Mouse (Mus musculus) central nervous system, embryonic 14 days (tissue): ENCODE measurements around the gene Psmd4. TPM values are rescaled to one million over a fixed set of nuclear protein-coding genes. Genes with fewer than 3 reads are reported as not detected.

Experiments used
- polyA plus RNA-seq: library from polyadenylated mRNA; depleted of rRNA; stranded (reverse); fragments of >200 nt; gene quantifications from 2 replicates; pipeline ENCODE4 v1.2.3, GENCODE M21; 2012; rRNA removed

The Psmd4 gene
- polyA plus RNA-seq, result 274 and 277 TPM in 2 replicates

GRCm38 (mm10) chr3:95042166-95042837 lies at the start of gene Psmd4:
Psmd4 (minus strand) TSS chr3:95042614.

GRCm38 (mm10) chr3:95015337-95015872 lies 27.0 kb downstream of the Psmd4 start, which contains the start of gene Zfp687:
Zfp687 (minus strand) TSS chr3:95015448.

Other genes with a start within 250 kb of the Psmd4 start
- 63.8 and 67.6 TPM in 2 replicates for gene Pogz, start 205.0 kb downstream of the Psmd4 start, polyA plus RNA-seq
- 395 and 399 TPM in 2 replicates for gene Psmb4, start 155.7 kb downstream of the Psmd4 start, polyA plus RNA-seq
- gene Selenbp1, start 109.6 kb downstream of the Psmd4 start, polyA plus RNA-seq, result 8.6 and 11.5 TPM in 2 replicates
- gene Rfx5, start 88.5 kb downstream of the Psmd4 start, polyA plus RNA-seq, result 26.9 and 27.6 TPM in 2 replicates
- gene Pi4kb, start 67.9 kb downstream of the Psmd4 start, polyA plus RNA-seq, result 49.2 and 51.5 TPM in 2 replicates
- gene Zfp687, start 27.2 kb downstream of the Psmd4 start, polyA plus RNA-seq, result 24.9 and 26.9 TPM in 2 replicates
- 29.6 and 30.0 TPM in 2 replicates for gene Pip5k1a, start 64.3 kb upstream of the Psmd4 start, polyA plus RNA-seq
- 167 and 188 TPM in 2 replicates for gene Vps72, start 68.4 kb upstream of the Psmd4 start, polyA plus RNA-seq
- gene Tmod4, start 81.9 kb upstream of the Psmd4 start, polyA plus RNA-seq, result 2.2 and 2.9 TPM in 2 replicates
- 135 and 140 TPM in 2 replicates for gene Scnm1, start 91.4 kb upstream of the Psmd4 start, polyA plus RNA-seq
- 22.2 and 22.8 TPM in 2 replicates for gene Lysmd1, start 91.5 kb upstream of the Psmd4 start, polyA plus RNA-seq
- 2.6 and 3.1 TPM in 2 replicates for gene Tnfaip8l2, start 99.7 kb upstream of the Psmd4 start, polyA plus RNA-seq
- 121 and 123 TPM in 2 replicates for gene Sema6c, start 117.8 kb upstream of the Psmd4 start, polyA plus RNA-seq
- 17.4 and 18.0 TPM in 2 replicates for gene Gabpb2, start 175.3 kb upstream of the Psmd4 start, polyA plus RNA-seq
- gene Cdc42se1, start 186.1 kb upstream of the Psmd4 start, polyA plus RNA-seq, result 65.4 and 73.6 TPM in 2 replicates
- gene Mllt11, start 189.6 kb upstream of the Psmd4 start, polyA plus RNA-seq, result 568 and 623 TPM in 2 replicates
- 0.20 and 0.24 TPM in 2 replicates for gene Gm128, start 199.0 kb upstream of the Psmd4 start, polyA plus RNA-seq
- 0.38 and 1.1 TPM in 2 replicates for gene Bnipl, start 208.6 kb upstream of the Psmd4 start, polyA plus RNA-seq
- gene Mindy1, start 238.7 kb upstream of the Psmd4 start, polyA plus RNA-seq, result 41.0 and 44.1 TPM in 2 replicates
- gene Prune1, start 239.5 kb upstream of the Psmd4 start, polyA plus RNA-seq, result 54.9 and 56.2 TPM in 2 replicates